Mouse (Mus musculus) MEL (cell line): ENCODE data around the gene Hoxa11. TPM values are rescaled to one million over a fixed set of nuclear protein-coding genes. Genes with fewer than 3 reads are reported as not detected.

Experiments
- DNase-seq: peaks from one replicate; pipeline ENCODE4 v3.0.0; 2011; ENCODE audit warnings: low read depth, low spot score
- H3K27ac ChIP-seq: 2 replicates; pipeline ENCODE4 v1.5.1; 2012; ENCODE audit warnings: low read depth, mild to moderate bottlenecking, control low read depth, low read length, moderate library complexity; ENCODE audit not compliant: control insufficient read depth
- H3K27me3 ChIP-seq, 2 experiments: fragments of 150-350 bp in 1 of 2; sonication (generic) in 1 of 2; 2 replicates each; pipeline ENCODE4 v1.6.1; 2012; ENCODE audit warnings: low read length in 2 of 2, mild to moderate bottlenecking in 2 of 2, improper control_type of control experiment in 1 of 2, moderate library complexity in 1 of 2; ENCODE audit not compliant: insufficient read depth in 2 of 2, control insufficient read depth in 1 of 2
- H3K36me3 ChIP-seq, 2 experiments: 2 replicates each; pipeline ENCODE4 v1.6.1; 2012 to 2014; ENCODE audit warnings: low read length in 2 of 2, improper control_type of control experiment in 1 of 2, inconsistent platforms in 1 of 2, mild to moderate bottlenecking in 1 of 2; ENCODE audit not compliant: insufficient read depth in 2 of 2, control insufficient read depth in 1 of 2
- H3K4me1 ChIP-seq, 2 experiments: fragments of 150-350 bp in 1 of 2; sonication (generic) in 1 of 2; 2 replicates each; pipeline ENCODE4 v1.6.1; 2012; ENCODE audit warnings: low read length in 2 of 2, improper control_type of control experiment in 1 of 2, mild to moderate bottlenecking in 1 of 2; ENCODE audit not compliant: insufficient read depth in 2 of 2, control insufficient read depth in 1 of 2
- H3K4me3 ChIP-seq, 2 experiments: fragments of 150-350 bp in 1 of 2; sonication (generic) in 1 of 2; 2 replicates each; pipeline ENCODE4 v1.5.1; 2012; ENCODE audit warnings: low read depth in 2 of 2, low read length in 2 of 2, mild to moderate bottlenecking in 2 of 2, moderate library complexity in 2 of 2, control low read depth in 1 of 2, improper control_type of control experiment in 1 of 2; ENCODE audit not compliant: control insufficient read depth in 1 of 2, insufficient read depth in 1 of 2
- H3K79me2 ChIP-seq: 2 replicates; pipeline ENCODE4 v1.6.1; 2012; ENCODE audit warnings: mild to moderate bottlenecking, low read length, moderate library complexity; ENCODE audit not compliant: control insufficient read depth, poor library complexity, insufficient read depth
- H3K9ac ChIP-seq: 2 replicates; pipeline ENCODE4 v1.6.1; 2012; ENCODE audit warnings: low read depth, mild to moderate bottlenecking, control low read depth, low read length, moderate library complexity; ENCODE audit not compliant: control insufficient read depth, poor library complexity, severe bottlenecking
- H3K9me3 ChIP-seq: fragments of 150-350 bp; sonication (generic); replicated peaks from 2 replicates; pipeline ENCODE4 v1.6.1; 2012; ENCODE audit warnings: mild to moderate bottlenecking, low read length, improper control_type of control experiment, moderate library complexity; ENCODE audit not compliant: insufficient read depth
- CHD1 ChIP-seq: IDR thresholded peaks from 2 replicates; pipeline ENCODE4 v1.6.1; 2012; ENCODE audit warnings: low read depth, mild to moderate bottlenecking, inconsistent platforms, low read length, improper control_type of control experiment
- CHD2 ChIP-seq: IDR thresholded peaks from 2 replicates; pipeline ENCODE4 v1.6.1; 2011; ENCODE audit warnings: low read length, improper control_type of control experiment
- E2F4 ChIP-seq: IDR thresholded peaks from 2 replicates; pipeline ENCODE4 v1.6.1; 2011; ENCODE audit warnings: low read depth, low read length, improper control_type of control experiment, borderline replicate concordance
- ELF1 ChIP-seq: IDR thresholded peaks from 2 replicates; pipeline ENCODE4 v1.6.1; 2014; ENCODE audit warnings: low read depth, mild to moderate bottlenecking, inconsistent platforms, low read length, improper control_type of control experiment, moderate library complexity
- ETS1 ChIP-seq: IDR thresholded peaks from 2 replicates; pipeline ENCODE4 v1.6.1; 2012; ENCODE audit warnings: low read depth, mild to moderate bottlenecking, inconsistent platforms, low read length, improper control_type of control experiment, moderate library complexity
- GABPA ChIP-seq: IDR thresholded peaks from 2 replicates; pipeline ENCODE4 v1.6.1; 2012; ENCODE audit warnings: low read depth, mild to moderate bottlenecking, inconsistent platforms, low read length, improper control_type of control experiment, moderate library complexity
- GATA1 ChIP-seq: IDR thresholded peaks from 2 replicates; pipeline ENCODE4 v1.6.1; 2011; ENCODE audit warnings: low read depth, low read length, improper control_type of control experiment
- HCFC1 ChIP-seq: IDR thresholded peaks from 2 replicates; pipeline ENCODE4 v1.6.1; 2012; ENCODE audit warnings: low read depth, mild to moderate bottlenecking, inconsistent platforms, low read length, improper control_type of control experiment, moderate library complexity
- KAT2A ChIP-seq: conservative IDR thresholded peaks from 2 replicates; pipeline ENCODE4 v1.6.1; 2012; ENCODE audit warnings: low read depth, low read length, improper control_type of control experiment, inconsistent platforms
- MAZ ChIP-seq: IDR thresholded peaks from 2 replicates; pipeline ENCODE4 v1.6.1; 2012; ENCODE audit warnings: low read depth, mild to moderate bottlenecking, inconsistent platforms, low read length, improper control_type of control experiment
- MEF2A ChIP-seq: IDR thresholded peaks from 2 replicates; pipeline ENCODE4 v1.6.1; 2014; ENCODE audit warnings: low read depth, mild to moderate bottlenecking, inconsistent platforms, low read length, improper control_type of control experiment; ENCODE audit not compliant: poor library complexity, insufficient replicate concordance, severe bottlenecking; ENCODE audit errors: extremely low read depth
- MXI1 ChIP-seq: IDR thresholded peaks from 2 replicates; pipeline ENCODE4 v1.6.1; 2011; ENCODE audit warnings: mild to moderate bottlenecking, low read depth, low read length, improper control_type of control experiment
- MYC ChIP-seq: IDR thresholded peaks from 2 replicates; pipeline ENCODE4 v1.6.1; 2011; ENCODE audit warnings: low read depth, mild to moderate bottlenecking, low read length, improper control_type of control experiment, moderate library complexity
- NELFE ChIP-seq: IDR thresholded peaks from 2 replicates; pipeline ENCODE4 v1.6.1; 2011; ENCODE audit warnings: low read depth, low read length, improper control_type of control experiment
- NRF1 ChIP-seq: IDR thresholded peaks from 2 replicates; pipeline ENCODE4 v1.6.1; 2014; ENCODE audit warnings: low read depth, mild to moderate bottlenecking, inconsistent platforms, low read length, improper control_type of control experiment, moderate library complexity; ENCODE audit not compliant: poor library complexity, insufficient read depth, severe bottlenecking
- POLR2A ChIP-seq, 2 experiments: IDR thresholded peaks; 2 replicates each; pipeline ENCODE4 v1.6.1; 2011 to 2012; ENCODE audit warnings: low read length in 2 of 2, mild to moderate bottlenecking in 2 of 2, control low read depth in 1 of 2, improper control_type of control experiment in 1 of 2, low read depth in 1 of 2, moderate library complexity in 1 of 2; ENCODE audit not compliant: control insufficient read depth in 1 of 2, insufficient read depth in 1 of 2, poor library complexity in 1 of 2
- POLR2AphosphoS2 ChIP-seq: IDR thresholded peaks from 2 replicates; pipeline ENCODE4 v1.6.1; 2011; ENCODE audit warnings: low read length, improper control_type of control experiment
- POLR2AphosphoS5 ChIP-seq: IDR thresholded peaks from 2 replicates; pipeline ENCODE4 v1.6.1; 2012; ENCODE audit warnings: low read depth, borderline replicate concordance, mild to moderate bottlenecking, inconsistent platforms, low read length, moderate library complexity, mixed read lengths
- RCOR1 ChIP-seq: IDR thresholded peaks from 2 replicates; pipeline ENCODE4 v1.6.1; 2012; ENCODE audit warnings: low read depth, mild to moderate bottlenecking, inconsistent platforms, low read length, improper control_type of control experiment
- SIN3A ChIP-seq: IDR thresholded peaks from 2 replicates; pipeline ENCODE4 v1.6.1; 2012; ENCODE audit warnings: low read length, improper control_type of control experiment, inconsistent platforms
- SMC3 ChIP-seq: IDR thresholded peaks from 2 replicates; pipeline ENCODE4 v1.6.1; 2011; ENCODE audit warnings: low read depth, low read length, improper control_type of control experiment
- UBTF ChIP-seq: IDR thresholded peaks from 2 replicates; pipeline ENCODE4 v1.6.1; 2012; ENCODE audit warnings: low read depth, mild to moderate bottlenecking, inconsistent platforms, low read length, improper control_type of control experiment, moderate library complexity, borderline replicate concordance; ENCODE audit not compliant: insufficient read depth
- USF1 ChIP-seq: IDR thresholded peaks from 2 replicates; pipeline ENCODE4 v1.6.1; 2014; ENCODE audit warnings: low read depth, mild to moderate bottlenecking, inconsistent platforms, low read length, improper control_type of control experiment, moderate library complexity
- ZC3H11A ChIP-seq: IDR thresholded peaks from 2 replicates; pipeline ENCODE4 v1.6.1; 2012; ENCODE audit warnings: low read depth, mild to moderate bottlenecking, inconsistent platforms, low read length, improper control_type of control experiment
- ZMIZ1 ChIP-seq: IDR thresholded peaks from 2 replicates; pipeline ENCODE4 v1.6.1; 2012; ENCODE audit warnings: low read depth, mild to moderate bottlenecking, inconsistent platforms, low read length, improper control_type of control experiment, moderate library complexity
- ZNF384 ChIP-seq: IDR thresholded peaks from 2 replicates; pipeline ENCODE4 v1.6.1; 2012; ENCODE audit warnings: low read depth, mild to moderate bottlenecking, inconsistent platforms, low read length, improper control_type of control experiment
- polyA plus RNA-seq, 2 experiments: library from polyadenylated mRNA; stranded (reverse) in 1 of 2; unstranded in 1 of 2; fragments of >175 nt in 1 of 2; fragments of >200 nt in 1 of 2; gene quantifications; 2 replicates each; pipeline versions ENCODE4 v1.2.1 to v1.2.4; 2012; ENCODE audit warnings: low replicate concordance in 2 of 2, low read depth in 1 of 2; ENCODE audit not compliant: insufficient read length in 2 of 2, insufficient read depth in 1 of 2, missing spikeins in 1 of 2
- total RNA-seq: library from RNA; depleted of rRNA; stranded (reverse); fragments of 300-350 nt; gene quantifications from 2 replicates; pipeline ENCODE4 v1.2.3, GENCODE M21; 2012

Hoxa11 gene
- total and polyA plus RNA-seq, 3 experiments = not detected

DNA sequence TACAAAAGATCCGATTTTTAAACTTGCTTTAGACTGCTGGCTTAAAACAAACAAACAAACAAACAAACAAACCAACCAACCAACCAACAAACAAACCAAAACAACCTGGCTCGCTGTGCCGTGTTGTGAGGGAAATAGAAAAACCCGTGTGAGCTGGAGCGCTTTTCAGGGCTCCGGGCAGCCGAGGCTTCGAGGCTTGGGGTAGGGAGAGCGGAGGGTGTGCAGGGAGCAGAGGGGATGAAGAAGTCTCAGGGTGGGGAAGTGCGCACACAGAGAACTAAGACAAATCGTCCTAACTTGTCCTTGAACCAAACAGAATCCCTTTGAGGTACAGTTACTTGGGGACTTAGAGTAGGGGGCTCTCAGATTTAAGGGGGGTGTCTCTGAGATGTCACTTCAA, 29.0 kb upstream of the Hoxa11 start:
- Histone ChIP-seq H3K27me3 (no peaks in the 10 kb centered on the region), H3K4me3 (no peak overlapping the region), H3K4me1 (no peaks in the 10 kb centered on the region), H3K36me3 (no peaks in the 10 kb centered on the region), H3K9me3 (no peaks in the 10 kb centered on the region), H3K9ac (no peak overlapping the region), H3K79me2 (no peaks in the 10 kb centered on the region), H3K27ac (no peak overlapping the region)
- DNase-seq = no peak
- TF ChIP-seq POLR2A (IDR thresholded peaks at IDR 0.05; ENCODE audit: control insufficient read depth in 1 of 2, insufficient read depth in 1 of 2, low read depth in 1 of 2, low read length in 2 of 2, poor library complexity in 1 of 2) (no peak), SMC3 (no peak), MAZ (no peak), USF1 (no peak), E2F4 (no peak), ETS1 (no peak), GABPA (no peak), UBTF (no peak), MXI1 (no peak), CHD1 (no peak), POLR2AphosphoS5 (no peak), ZMIZ1 (no peak), MYC (no peak), GATA1 (no peak), NRF1 (no peak), HCFC1 (no peak), CHD2 (no peak), ZC3H11A (no peak), POLR2AphosphoS2 (no peak), SIN3A (no peak)

DNA sequence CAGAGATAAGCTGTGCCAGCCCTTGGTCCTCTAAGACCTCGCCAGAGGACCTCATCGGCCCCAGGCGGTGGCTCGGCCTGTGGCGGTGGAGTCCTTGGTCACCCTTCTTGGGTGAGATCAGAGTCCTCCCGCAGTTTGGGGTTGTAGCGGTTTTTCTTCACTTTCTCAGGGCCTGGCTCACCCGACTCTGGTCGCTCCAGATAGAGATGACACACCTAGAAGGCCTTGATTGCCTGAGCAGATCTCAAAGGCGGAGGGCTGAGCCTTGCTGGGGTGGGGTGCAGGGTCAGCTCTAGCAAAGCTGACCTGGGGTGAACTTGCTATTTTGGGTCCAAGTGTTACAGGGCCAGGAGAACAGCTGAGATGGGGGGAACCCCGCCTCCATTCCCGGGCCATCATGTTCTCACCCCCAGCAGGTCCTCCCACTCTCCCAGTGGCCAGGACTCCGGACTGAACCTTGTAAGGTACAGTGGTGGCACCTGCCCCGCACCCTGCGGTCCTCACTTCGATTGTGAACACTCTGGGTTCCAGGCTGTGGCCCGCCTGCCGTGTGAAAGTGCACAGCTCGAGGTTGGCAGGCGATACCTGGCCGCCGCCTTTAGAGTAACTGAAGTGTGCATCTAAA, 28.2 kb upstream of the Hoxa11 start:
- no peak for DNase-seq

More for the DNA sequence above, 28.2 kb upstream of the Hoxa11 start:
- Histone ChIP-seq H3K27ac (no peak overlapping the region), H3K4me1 (no peaks in the 10 kb centered on the region), H3K4me3 (no peak overlapping the region), H3K9me3 (no peaks in the 10 kb centered on the region), H3K79me2 (no peaks in the 10 kb centered on the region), H3K36me3 (no peaks in the 10 kb centered on the region), H3K9ac (no peak overlapping the region), H3K27me3 (no peaks in the 10 kb centered on the region)
- TF ChIP-seq USF1 (no peak), MEF2A (no peak), KAT2A (no peak), RCOR1 (no peak), POLR2A (IDR thresholded peaks at IDR 0.05; ENCODE audit: control insufficient read depth in 1 of 2, insufficient read depth in 1 of 2, low read depth in 1 of 2, low read length in 2 of 2, poor library complexity in 1 of 2) (no peak), ELF1 (no peak), NELFE (no peak), MYC (no peak), ZMIZ1 (no peak), ZNF384 (no peak), SIN3A (no peak)
